ENCODE assay signal across 8 mouse cellular contexts in genomic region chr4:135816905-135817622, GRCm38 (mm10). TPM values are rescaled to one million over a fixed set of nuclear protein-coding genes. Genes with fewer than 3 reads are reported as not detected.
DNase-seq lines count a peak whose midpoint lies in the region; ATAC-seq and TF ChIP-seq lines count a peak whose summit lies in the region.
"Had no signal": no experiment of that assay in that cellular context is flagged by ENCODE, and none has a peak within 500 bp of the region (broad histone marks: within the 10 kb centered on the region; RNA-seq: fewer than 3 reads in every experiment).

No protein-coding gene starts in this region.

- no peak overlapping the region for H3K4me3 ChIP-seq in kidney, adult 2 months (ENCODE audit: insufficient read depth, low read depth, low read length)
- H3K4me3 ChIP-seq in kidney, embryonic 14.5 days (ENCODE audit: low read length) = no peak overlapping the region
- H3K4me3 ChIP-seq in E14TG2a.4 (replicated peaks; ENCODE audit: low read length) = no peak overlapping the region
- H3K4me3 ChIP-seq in embryonic facial prominence, embryonic 10.5 days = no peak overlapping the region
- no peak overlapping the region for H3K4me3 ChIP-seq in lung, postnatal 0 days (ENCODE audit: low read depth, low read length)

- H3K36me3 ChIP-seq in kidney, adult 2 months (ENCODE audit: control insufficient read depth, insufficient read depth, low read length) = no peaks in the 10 kb centered on the region
- no peaks in the 10 kb centered on the region for H3K36me3 ChIP-seq in kidney, embryonic 14.5 days (ENCODE audit: control insufficient read depth, insufficient read depth, low read length)
- H3K36me3 ChIP-seq in E14TG2a.4 (ENCODE audit: insufficient read depth, low read length) = no peaks in the 10 kb centered on the region
- no peaks in the 10 kb centered on the region for H3K36me3 ChIP-seq in embryonic facial prominence, embryonic 10.5 days (replicated peaks)
- H3K36me3 ChIP-seq in lung, postnatal 0 days (ENCODE audit: insufficient read depth, low read length) = no peaks in the 10 kb centered on the region

- TF ChIP-seq CTCF in kidney, adult 2 months (conservative IDR thresholded peaks at IDR 0.05; ENCODE audit: insufficient read depth, insufficient read length, low read depth, low read length) = peak; percentile 67
- peak; percentile 79 for TF ChIP-seq CTCF in E14TG2a.4 (conservative IDR thresholded peaks at IDR 0.05; ENCODE audit: low read length)
- peak; percentile 78 for TF ChIP-seq CTCF in lung, postnatal 0 days (IDR thresholded peaks at IDR 0.05)

- 43% methylated on average over 12 of the region's 12 CpGs for WGBS in kidney, adult 2 months
- WGBS in kidney, embryonic 14.5 days = 42% methylated on average over 12 of the region's 12 CpGs
- whole genome bisulfite sequencing in embryonic facial prominence, embryonic 10.5 days = 44% methylated on average over 12 of the region's 12 CpGs
- WGBS in lung, postnatal 0 days = 33% methylated on average over 12 of the region's 12 CpGs

- H3K4me2 ChIP-seq in kidney, embryonic 14.5 days (replicated peaks; ENCODE audit: low read depth, low read length) = no peak overlapping the region
- H3K4me2 ChIP-seq in lung, postnatal 0 days (replicated peaks; ENCODE audit: low read depth, low read length) = no peak overlapping the region

- peaks cover 16% of the 10 kb centered on the region for H3K4me1 ChIP-seq in kidney, adult 2 months (ENCODE audit: control insufficient read depth, insufficient read depth, low read length)
- H3K4me1 ChIP-seq in kidney, embryonic 14.5 days (ENCODE audit: control insufficient read depth, insufficient read depth, low read length) = no peaks in the 10 kb centered on the region
- H3K4me1 ChIP-seq in E14TG2a.4 (replicated peaks; ENCODE audit: low read depth, low read length) = peaks cover 9% of the 10 kb centered on the region; the same call in 1 of the 2 replicates
- peaks cover 4% of the 10 kb centered on the region; the same call in 1 of the 2 replicates for H3K4me1 ChIP-seq in embryonic facial prominence, embryonic 10.5 days
- H3K4me1 ChIP-seq in lung, postnatal 0 days (ENCODE audit: insufficient read depth, low read depth, low read length) = no peaks in the 10 kb centered on the region

- TF ChIP-seq EP300 in lung, postnatal 0 days (IDR thresholded peaks at IDR 0.05) = no peak

- no peak for TF ChIP-seq POLR2A in kidney, adult 2 months (IDR thresholded peaks at IDR 0.05; ENCODE audit: low read depth, low read length)

- no peak overlapping the region for H3K9ac ChIP-seq in kidney, embryonic 14.5 days (ENCODE audit: low read depth, low read length)
- no peak overlapping the region for H3K9ac ChIP-seq in lung, postnatal 0 days (replicated peaks; ENCODE audit: low read depth)

- no peak for ATAC-seq in kidney, embryonic 14.5 days (ENCODE audit: low FRiP score, low TSS enrichment)
- no peak for ATAC-seq in lung, postnatal 0 days

- no peaks in the 10 kb centered on the region for H3K9me3 ChIP-seq in kidney, embryonic 14.5 days (ENCODE audit: control insufficient read depth, low read length)
- 0 out of 2 replicates have a peak, but pooled peaks cover 3% of the 10 kb centered on the region for H3K9me3 ChIP-seq in E14TG2a.4 (ENCODE audit: low read length)
- peaks cover 3% of the 10 kb centered on the region; the same call in 1 of the 2 replicates for H3K9me3 ChIP-seq in embryonic facial prominence, embryonic 10.5 days
- no peaks in the 10 kb centered on the region for H3K9me3 ChIP-seq in lung, postnatal 0 days (ENCODE audit: low read length)

- no peak overlapping the region for H3K27ac ChIP-seq in kidney, adult 2 months (ENCODE audit: insufficient read depth, low read depth, low read length)
- no peak overlapping the region for H3K27ac ChIP-seq in kidney, embryonic 14.5 days (ENCODE audit: low read depth, low read length)
- H3K27ac ChIP-seq in embryonic facial prominence, embryonic 10.5 days (replicated peaks) = no peak overlapping the region
- no peak overlapping the region for H3K27ac ChIP-seq in lung, postnatal 0 days (ENCODE audit: low read length)
- H3K27ac ChIP-seq: macrophage had no signal

- no peaks in the 10 kb centered on the region for H3K27me3 ChIP-seq in kidney, adult 2 months (replicated peaks; ENCODE audit: control insufficient read depth, insufficient read depth, low read length)
- no peaks in the 10 kb centered on the region for H3K27me3 ChIP-seq in kidney, embryonic 14.5 days (ENCODE audit: control insufficient read depth, insufficient read depth, low read length)
- no peaks in the 10 kb centered on the region for H3K27me3 ChIP-seq in E14TG2a.4 (ENCODE audit: insufficient read depth, low read length)
- no peaks in the 10 kb centered on the region for H3K27me3 ChIP-seq in embryonic facial prominence, embryonic 10.5 days (replicated peaks; ENCODE audit: low read depth, poor library complexity, severe bottlenecking)
- H3K27me3 ChIP-seq in lung, postnatal 0 days (replicated peaks; ENCODE audit: insufficient read depth, low read length) = no peaks in the 10 kb centered on the region

- peak; percentile 52 for DNase-seq in kidney, adult 2 months
- DNase-seq in NIH3T3 (ENCODE audit: low read depth) = peak; percentile 42
- DNase-seq in embryonic facial prominence, embryonic 10.5 days (ENCODE audit: low spot score) = peak; percentile 41
- DNase-seq in lung, postnatal 0 days (ENCODE audit: low spot score) = peak; percentile 53
- peak; percentile 53 for DNase-seq in thymus, postnatal 0 days (ENCODE audit: low spot score)

RNA-seq across cellular contexts. Expression of gene Srsf10, which starts 38.5 kb away (rescaled TPM):
- 43.4 TPM in 2 replicates for polyA plus RNA-seq in kidney, adult 2 months (2012; rRNA removed)
- polyA plus RNA-seq in kidney, embryonic 14.5 days (2014; fragmentation: Nextera tagmentation; extraction: Ambion mirVana) = 334 and 342 TPM in 2 replicates
- 377 and 383 TPM in 2 replicates for polyA plus RNA-seq in embryonic facial prominence, embryonic 10.5 days (2016; fragmentation: Nextera tagmentation; extraction: Ambion mirVana)
- 153 and 160 TPM in 2 replicates for polyA plus RNA-seq in lung, postnatal 0 days (2015; fragmentation: Nextera tagmentation; extraction: Ambion mirVana)
- 276 TPM in 2 replicates for polyA plus RNA-seq in thymus, postnatal 0 days (2015; fragmentation: Nextera tagmentation; extraction: Ambion mirVana)

RNA-seq across cellular contexts. Expression of gene Pnrc2, which starts 56.6 kb away (rescaled TPM):
- polyA plus RNA-seq in kidney, adult 2 months (2012; rRNA removed) = 17.7 and 23.3 TPM in 2 replicates
- polyA plus RNA-seq in kidney, embryonic 14.5 days (2014; fragmentation: Nextera tagmentation; extraction: Ambion mirVana) = 174 and 209 TPM in 2 replicates
- polyA plus RNA-seq in embryonic facial prominence, embryonic 10.5 days (2016; fragmentation: Nextera tagmentation; extraction: Ambion mirVana) = 177 and 186 TPM in 2 replicates
- polyA plus RNA-seq in lung, postnatal 0 days (2015; fragmentation: Nextera tagmentation; extraction: Ambion mirVana) = 139 and 145 TPM in 2 replicates
- polyA plus RNA-seq in thymus, postnatal 0 days (2015; fragmentation: Nextera tagmentation; extraction: Ambion mirVana) = 217 and 229 TPM in 2 replicates

RNA-seq across cellular contexts. Expression of gene Myom3, which starts 57.5 kb away (rescaled TPM):
- 0.10 and 1.5 TPM in 2 replicates for polyA plus RNA-seq in kidney, adult 2 months (2012; rRNA removed)
- polyA plus RNA-seq in kidney, embryonic 14.5 days (2014; fragmentation: Nextera tagmentation; extraction: Ambion mirVana) = 0.06 and 0.35 TPM in 2 replicates
- polyA plus RNA-seq in embryonic facial prominence, embryonic 10.5 days (2016; fragmentation: Nextera tagmentation; extraction: Ambion mirVana) = not detected in 2 replicates
- polyA plus RNA-seq in lung, postnatal 0 days (2015; fragmentation: Nextera tagmentation; extraction: Ambion mirVana) = 3.0 and 3.3 TPM in 2 replicates
- polyA plus RNA-seq in thymus, postnatal 0 days (2015; fragmentation: Nextera tagmentation; extraction: Ambion mirVana) = 0.10 and 0.21 TPM in 2 replicates
